Mouse (Mus musculus) spleen, postnatal 4 days (tissue): Measurements from ENCODE around the gene Cdca3.

Experiments
- DNase-seq, 2 experiments: peaks; one replicate each; pipeline ENCODE4 v3.0.0; 2022; ENCODE audit warnings: low spot score in 2 of 2

Gene Cdca3

DNA sequence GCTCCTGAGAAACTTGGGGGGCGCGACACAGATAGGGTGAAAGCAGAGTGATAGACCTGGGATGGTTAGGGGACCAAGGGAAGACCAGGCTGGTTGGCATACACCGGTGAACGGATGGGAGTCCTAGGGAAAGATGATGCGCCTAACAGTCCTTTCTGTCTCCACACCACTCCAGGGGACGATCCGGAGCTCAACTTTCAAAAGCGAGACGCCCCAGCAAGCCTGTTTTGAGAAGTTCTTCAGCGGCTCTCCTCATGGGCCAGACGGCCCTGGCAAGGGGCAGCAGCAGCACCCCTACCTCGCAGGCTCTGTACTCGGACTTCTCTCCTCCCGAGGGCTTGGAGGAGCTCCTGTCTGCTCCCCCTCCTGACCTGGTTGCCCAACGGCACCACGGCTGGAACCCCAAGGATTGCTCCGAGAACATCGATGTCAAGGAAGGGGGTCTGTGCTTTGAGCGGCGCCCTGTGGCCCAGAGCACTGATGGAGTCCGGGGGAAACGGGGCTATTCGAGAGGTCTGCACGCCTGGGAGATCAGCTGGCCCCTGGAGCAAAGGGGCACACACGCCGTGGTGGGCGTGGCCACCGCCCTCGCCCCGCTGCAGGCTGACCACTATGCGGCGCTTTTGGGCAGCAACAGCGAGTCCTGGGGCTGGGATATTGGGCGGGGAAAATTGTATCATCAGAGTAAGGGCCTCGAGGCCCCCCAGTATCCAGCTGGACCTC is 20.1 kb upstream of the Cdca3 start:
- DNase-seq = peak; percentile 84 to 91

DNA sequence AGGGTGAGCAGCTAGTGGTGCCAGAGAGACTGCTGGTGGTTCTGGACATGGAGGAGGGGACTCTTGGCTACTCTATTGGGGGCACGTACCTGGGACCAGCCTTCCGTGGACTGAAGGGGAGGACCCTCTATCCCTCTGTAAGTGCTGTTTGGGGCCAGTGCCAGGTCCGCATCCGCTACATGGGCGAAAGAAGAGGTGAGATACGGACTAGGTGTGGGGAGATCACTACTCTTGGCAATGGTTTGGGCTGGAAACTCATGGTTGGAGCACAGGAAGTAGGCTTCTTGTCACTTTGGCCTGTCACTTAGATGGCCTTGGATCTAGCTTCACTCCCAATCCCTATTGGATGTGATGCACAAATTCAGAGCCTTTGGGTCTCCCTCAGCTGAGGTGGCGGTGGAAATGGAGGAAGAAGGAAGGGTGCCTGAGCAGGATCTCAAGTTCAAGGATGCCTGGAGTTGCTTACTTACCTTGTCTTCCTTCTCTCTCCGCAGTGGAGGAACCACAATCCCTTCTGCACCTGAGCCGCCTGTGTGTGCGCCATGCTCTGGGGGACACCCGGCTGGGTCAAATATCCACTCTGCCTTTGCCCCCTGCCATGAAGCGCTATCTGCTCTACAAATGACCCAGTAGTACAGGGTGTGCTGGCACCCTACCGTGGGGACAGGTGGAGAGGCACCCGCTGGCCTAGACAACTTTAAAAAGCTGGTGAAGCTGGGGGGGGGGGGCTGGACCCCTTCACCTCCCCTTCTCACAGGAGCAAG is 19.4 kb upstream of the Cdca3 start:
- peak in 1 of 2 experiments; percentile 16 for DNase-seq

DNA sequence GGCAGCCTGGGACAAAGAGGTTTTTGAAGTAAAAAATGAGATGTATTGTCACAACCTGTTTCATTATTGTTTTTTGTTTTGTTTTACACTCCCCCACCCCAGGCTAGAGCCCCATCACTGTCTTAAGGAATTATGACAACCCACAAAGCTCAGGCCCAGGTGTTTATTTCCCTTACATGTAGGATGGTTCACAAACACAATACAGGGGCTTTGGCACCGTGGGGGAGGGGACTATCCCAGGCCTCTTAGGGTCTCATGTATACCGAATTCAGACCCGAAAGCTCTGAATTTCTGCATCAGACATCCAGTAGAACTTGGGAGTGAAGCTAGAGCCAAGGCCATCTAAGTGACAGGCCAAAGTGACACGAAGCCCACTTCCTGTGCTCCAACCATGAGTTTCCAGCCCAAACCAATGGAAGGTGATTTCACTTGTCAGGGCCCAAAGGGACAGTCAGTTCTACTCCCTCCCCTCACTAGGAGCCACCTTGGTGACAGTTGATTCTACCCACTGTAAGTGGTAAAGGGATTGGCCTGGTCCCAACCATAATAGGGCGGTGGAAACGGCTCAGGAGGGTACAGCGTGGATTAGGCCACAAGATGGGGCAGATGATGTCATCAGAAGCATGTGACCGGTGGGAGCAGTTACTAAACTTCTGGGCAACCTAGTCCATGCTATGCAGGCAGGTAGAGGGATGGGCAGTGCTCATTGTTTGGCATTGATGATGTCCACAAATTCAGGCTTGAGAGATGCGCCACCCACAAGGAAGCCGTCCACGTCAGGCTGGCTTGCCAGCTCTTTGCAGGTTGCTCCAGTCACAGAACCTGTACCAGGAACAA is 18.6 kb upstream of the Cdca3 start:
- DNase-seq = peak; percentile 12 to 66

DNA sequence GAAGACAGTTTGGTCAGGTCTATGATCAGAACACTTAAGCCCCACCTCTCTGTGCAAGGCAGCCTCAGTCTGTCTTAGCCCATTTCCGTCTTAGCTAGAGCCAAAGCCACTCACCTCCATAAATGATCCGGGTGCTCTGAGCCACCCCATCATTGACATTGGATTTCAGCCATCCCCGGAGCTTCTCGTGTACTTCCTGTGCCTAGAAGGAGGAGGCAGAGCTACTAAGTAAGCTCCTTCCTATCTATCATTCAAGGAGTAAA is 18.0 kb upstream of the Cdca3 start:
- DNase-seq = no peak

DNA sequence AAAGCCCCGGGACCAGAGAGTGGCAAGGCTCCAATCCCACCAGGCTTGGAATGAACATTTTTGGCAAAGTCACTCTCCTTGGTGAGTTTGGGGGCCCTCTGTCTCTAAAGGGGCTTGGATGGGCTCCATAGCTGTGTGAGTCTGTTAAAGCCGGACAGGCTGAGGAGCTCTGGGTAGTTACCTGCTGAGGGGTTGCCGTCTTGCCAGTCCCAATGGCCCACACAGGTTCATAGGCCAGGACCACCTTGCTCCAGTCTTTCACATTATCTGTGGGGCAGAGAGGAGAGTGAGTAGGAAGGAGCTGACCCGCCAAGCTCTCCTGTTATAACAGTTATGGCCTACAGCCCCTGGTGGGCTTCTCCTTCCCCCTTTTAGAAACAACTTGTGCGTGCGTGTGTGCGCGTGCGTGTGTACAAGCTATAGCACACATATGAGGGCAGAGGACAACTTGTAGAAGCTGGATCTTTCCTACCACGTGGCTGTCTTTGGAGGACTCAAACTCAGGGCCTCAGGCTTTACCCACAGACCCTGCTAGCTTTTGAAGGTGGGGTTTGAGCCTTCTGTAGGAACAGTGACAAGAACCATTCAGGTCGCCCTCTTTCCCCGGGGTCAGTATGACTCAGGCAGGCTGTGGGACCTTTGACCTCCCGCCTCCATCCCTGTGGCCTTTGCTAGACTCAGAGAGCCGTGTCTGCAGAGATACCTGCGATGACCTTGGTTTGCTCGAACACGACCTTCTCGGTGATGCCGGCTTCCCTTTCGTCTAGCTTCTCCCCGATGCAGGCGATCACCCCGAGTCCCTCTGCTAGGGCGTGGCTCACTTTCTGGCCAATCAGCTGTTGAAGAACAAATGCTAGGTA is 17.4 kb upstream of the Cdca3 start:
- DNase-seq = peak; percentile 23 to 70

DNA sequence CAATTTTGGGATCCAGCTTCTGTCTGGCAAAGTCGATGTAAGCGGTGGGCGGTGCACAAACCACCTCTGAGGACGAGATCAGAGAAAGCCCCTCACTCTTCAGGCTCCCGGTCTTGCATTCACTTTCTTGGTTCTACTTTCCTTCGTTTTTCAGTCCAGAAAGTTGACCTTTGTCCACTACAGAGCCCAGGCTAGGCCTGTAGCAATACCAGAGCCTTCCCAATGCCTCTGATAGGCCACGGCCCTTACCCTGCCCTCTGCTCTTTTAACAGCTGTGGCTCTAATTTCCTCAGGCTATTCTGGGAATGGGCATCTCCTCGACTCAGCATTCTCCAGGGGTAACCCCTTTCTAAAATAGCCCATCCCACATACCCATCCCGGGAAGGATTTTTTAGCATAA is 16.5 kb upstream of the Cdca3 start:
- DNase-seq = peak in 1 of 2 experiments; percentile 14

DNA sequence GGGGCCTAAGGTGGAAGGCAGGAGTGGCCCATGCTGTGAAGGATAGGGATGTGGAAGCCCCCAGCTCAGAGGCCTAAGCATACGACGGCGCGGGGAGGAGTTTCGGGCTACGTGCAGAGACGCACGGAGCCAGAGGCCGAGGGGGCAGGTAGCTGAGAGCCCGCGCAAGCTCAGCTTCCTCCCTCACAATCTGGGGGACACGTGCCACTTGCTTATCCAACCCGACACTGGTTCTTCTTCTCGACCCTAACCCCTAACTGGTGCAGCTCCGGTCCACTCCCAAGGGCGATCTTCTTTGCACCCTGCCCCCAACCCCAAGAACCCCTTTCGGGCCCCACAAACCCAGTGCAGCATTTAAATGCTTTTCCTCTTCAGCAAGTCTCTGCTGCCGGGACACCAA is 15.9 kb upstream of the Cdca3 start:
- DNase-seq = peak; percentile 69 to 85

DNA sequence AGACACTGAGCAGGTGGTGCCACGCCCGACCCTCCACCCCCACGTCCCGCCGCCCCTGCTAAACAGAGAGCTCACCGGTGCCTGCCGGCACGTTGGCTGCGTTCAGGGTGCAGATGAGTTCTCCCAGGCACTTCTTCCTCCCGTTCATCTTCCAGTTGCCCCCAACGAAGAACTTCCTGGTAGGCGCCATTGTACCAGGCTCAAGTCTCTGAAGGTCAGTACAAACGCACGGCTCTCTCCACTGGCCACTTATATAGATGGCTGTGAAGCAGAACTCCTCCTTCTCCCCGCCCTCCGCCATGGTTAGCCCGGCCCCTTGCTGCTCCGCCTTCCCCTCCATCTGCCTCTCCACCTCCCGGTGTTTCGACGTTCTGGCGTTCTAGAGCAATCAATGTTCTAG is 15.4 kb upstream of the Cdca3 start, which contains the start of gene Tpi1:
Gene Tpi1 (minus strand): TSS at position 364 of the 400 bp plus-strand sequence.
- peak; percentile 89 to 92 for DNase-seq

DNA sequence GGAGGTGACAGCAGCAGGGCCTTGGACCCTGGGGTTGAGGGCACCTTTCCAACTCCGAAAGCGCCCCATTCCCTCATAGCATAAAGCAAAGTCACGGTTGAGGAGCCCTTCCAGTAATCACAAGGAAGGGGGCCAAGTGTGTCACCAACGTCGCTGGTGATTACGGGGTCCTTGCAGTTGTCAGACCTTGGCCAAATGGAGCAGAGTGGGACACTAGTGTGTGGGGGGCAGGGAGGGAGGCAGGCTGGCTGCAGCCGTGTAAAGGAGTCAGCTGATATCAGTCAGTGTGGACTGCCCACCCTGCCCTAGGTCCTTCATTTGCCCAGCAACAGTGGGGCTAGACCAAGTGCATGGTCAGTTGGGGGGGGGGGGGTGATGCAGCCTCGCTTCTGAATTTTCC is 14.9 kb upstream of the Cdca3 start:
- DNase-seq = peak in 1 of 2 experiments; percentile 21

DNA sequence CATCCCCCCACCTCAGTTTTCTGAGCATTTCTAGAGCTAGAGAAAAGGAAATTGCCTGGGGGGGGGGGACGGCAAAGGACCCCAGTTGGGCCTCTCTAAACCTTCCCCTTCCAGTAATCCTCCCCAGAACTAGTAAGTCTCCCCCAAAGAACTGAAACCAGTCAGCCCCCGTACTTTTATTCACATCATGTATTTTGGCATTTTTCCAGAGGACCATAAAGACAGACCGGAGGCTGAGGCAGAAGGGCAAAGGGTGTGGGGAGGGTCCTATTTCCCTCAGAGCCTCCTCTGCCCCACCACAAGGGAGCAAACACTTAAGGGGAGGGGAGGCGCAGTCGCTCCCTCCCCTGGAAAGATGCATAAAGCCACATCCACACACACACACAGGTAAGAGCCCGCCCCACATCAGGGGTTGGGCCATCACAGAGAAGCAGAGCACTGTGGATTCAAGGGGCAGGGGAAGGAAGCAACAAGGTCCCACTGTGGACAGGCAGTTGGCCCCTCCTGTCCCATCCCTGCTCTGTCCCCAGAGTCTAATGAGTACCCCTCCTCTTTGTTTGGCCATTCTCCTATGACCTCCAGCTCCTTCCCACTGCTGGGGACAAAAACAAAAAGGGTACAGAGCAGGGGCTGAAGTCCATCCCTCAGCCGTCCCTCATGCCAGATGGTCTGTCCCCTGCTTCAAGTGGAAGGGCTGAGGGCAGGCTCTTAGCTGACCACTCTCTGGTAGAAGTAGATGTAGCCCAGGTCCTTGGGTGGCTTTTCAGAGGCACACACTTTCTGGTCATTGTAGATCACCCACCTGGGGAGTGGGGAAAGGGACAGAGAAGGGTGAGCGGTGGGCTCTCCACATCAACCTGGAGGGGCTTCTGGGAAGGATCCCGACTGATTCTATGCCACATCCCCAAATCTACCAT is 14.2 kb upstream of the Cdca3 start:
- DNase-seq = peak; percentile 12 to 56

DNA sequence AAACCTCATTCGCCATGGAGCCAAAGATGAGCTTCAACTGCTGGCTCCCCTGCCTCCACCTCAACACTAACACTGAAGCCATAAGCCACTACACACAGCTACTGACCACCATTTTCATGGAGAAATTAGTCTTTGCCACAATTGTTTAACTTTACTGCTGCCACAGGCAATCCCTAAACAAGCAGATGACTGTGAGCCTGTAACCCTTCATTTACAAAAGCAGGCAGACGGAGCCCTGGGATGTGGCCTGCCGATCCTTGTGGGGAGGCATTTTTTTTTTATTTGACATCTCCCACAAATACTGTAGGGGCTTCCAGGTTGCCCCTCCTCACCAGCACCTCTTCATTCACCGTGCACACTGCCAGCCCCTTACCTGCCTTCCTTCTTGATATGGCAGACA is 12.7 kb upstream of the Cdca3 start:
- DNase-seq = no peak

DNA sequence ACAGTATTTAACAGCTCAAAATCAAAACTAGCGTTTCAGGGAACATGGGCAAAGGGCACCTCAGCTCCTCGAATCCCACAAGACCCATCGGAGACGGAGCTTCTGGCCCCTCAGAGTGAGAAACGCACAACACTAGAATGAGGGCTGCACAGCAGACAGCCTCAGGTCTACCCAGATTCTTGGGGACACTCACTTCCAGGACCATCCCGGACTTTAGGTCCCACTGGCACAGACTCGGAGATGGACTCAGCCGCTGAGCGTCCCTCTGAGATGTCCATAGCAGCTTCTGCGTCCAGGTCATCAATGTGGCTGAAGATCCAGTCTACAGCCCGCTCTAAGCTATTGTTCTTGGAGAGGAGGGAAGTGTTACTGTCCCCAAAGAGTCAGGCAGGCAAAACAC is 12.2 kb upstream of the Cdca3 start:
- DNase-seq = peak in 1 of 2 experiments; percentile 56

DNA sequence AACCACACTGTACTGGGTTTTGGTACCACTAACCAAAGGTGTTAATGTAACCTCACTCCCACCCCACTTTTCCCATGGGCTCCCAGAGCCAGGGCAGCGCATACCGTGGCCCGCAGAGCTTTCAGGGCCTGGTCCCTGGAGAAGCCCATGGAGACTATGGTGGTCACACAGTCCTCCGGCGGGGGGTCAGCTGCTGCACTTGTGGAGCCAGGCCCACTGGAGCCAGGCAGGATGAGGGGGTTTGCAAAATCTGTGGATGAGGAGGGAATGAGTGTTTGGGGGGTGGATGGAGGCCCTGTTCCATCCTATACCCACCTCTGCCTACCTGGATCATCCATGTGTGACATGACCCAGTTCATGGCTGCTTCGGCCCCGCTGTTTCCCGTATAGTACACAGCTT is 11.8 kb upstream of the Cdca3 start:
- DNase-seq = peak; percentile 14 to 62

DNA sequence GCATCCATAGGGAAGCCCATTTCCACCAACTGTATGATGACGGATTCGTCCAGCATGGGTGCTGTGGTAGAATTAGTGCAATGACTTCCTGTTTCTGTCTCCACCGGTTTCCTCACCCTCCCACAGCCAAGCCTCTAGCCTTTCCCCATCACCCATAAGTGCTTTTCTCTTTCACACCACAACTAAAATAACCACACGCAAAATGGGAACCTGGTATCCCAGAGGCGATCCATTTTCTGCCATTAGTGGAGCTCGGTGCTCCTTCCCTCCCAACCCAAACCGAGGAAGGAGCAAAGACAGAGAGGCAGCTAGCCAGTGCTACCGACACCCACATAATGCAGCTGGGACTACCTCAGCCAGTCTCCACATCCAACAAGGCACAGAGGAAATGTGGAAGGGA is 11.4 kb upstream of the Cdca3 start:
- DNase-seq = peak; percentile 16 to 62

DNA sequence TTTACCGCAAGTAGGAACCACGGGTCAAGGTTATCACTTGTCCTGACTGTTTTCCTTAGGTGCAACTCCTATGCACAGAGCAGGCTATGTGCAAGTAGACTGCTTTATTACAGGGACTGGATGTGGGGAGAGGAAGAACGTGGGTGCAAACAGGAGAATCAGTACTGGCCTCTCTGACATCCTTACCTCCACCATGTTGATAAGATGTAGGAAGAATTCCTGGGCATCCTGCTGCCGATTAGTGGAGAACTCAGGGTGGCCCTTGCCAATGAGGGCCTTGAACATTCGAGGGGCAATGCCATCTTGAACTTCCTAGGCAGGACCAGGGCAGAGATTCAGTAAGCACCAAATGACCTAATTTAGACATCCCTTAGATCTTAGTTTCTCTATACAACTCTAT is 8.5 kb upstream of the Cdca3 start:
- no peak for DNase-seq

DNA sequence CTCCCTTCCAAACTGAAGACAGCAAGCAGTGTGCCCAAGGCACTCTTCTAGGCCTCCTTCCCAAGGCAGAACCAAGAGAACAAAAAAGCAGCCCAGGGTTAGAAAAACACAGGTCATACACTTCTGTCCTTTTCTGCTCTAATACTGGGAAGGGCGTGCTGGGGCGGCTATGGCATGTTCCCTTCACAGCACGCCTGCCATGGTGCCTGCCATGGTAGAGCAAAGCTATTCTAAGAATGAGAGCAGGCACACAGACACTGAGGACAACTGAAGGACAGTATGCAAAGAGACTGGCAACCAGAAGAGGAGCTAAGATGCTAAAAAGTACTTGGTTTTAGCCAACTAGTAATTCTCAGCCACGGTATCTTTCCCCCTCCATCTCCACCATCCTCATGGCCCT is 7.3 kb upstream of the Cdca3 start:
- no peak for DNase-seq

DNA sequence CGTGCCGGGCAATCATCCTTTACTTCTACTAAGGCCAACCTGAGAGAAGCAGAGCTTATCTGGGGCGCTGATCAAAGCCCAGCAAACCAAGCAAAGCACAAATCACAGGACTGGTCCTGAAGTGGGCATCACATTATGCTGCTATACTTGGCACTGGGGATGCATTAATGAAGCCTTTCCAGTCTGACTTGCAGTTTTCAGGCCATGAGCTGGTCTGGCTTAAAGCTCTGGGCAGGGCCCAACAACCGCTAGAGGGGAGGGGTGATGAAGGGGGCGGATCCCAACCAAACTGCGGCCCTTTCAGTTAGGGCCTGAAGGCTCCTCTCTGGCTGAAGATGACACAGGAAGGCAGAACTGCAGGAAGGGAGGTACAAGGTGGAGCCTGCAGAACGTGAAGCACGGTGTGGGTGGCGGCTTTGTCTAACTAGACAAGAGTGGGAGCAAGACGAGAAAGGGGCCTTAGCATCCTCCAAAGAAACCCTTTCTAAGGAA is 1.2 kb upstream of the Cdca3 start:
- DNase-seq = peak; percentile 49 to 67

DNA sequence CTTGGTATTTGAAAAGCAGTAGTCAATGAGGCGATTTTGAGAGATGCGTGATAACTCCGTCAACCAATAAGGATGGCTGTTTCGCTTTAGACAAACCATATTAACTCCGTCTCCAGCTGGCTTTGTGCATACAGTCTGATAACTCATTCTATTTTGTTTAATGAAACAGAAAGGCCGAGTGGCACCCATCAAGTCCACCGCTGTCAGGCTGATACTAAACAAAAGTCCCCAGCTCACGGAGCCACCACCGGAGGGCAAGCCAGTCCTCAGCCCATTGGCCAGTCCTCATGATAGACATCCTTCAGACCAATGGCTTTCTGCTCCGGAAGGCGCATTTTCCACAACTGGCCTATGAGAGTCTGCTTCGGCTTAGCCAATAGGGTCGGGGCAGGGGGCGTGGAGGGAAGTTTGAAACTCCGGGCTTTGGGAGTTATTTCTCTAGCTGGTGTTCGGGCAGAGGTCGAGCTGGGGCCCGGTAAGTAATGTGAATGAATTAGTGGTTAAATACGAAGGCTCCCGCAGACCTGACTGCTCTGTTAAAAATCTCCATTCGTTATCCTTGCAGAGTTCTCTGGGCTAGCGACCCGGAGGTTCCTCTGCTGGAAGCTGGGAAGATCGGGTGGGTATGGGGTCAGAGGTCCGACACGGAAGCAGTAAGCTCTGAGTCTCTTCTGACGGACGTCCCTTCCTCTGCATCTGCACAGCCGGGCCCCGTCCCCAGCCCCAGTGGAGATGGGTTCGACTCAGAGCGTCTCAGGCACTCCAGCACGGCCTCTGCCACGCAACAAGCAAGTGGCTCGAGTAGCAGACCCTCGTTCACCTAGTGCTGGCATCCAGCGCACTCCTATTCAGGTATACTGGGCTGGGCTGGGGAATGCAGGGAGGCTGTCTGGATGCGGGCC is 703 bp downstream of the Cdca3 start:
- DNase-seq = peak; percentile 93 to 94

DNA sequence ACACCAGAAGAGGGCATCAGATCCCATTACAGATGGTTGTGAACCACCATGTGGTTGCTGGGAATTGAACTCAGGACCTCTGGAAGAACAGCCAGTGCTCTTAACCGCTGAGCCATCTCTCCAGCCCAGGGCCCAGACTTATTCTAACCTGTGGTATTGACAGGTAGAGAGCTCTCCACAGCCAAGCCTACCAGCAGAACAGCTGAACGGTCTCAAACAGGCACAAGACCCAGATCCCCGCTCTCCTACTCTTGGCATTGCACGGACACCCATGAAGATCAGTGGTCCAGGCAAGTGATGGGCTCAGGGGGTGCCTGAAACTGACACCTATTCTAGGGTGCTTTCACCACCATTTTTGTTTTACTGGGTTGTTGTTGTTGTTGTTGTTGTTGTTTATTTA is 1.9 kb downstream of the Cdca3 start:
- DNase-seq = peak in 1 of 2 experiments; percentile 60
